21 mouse cellular contexts compared by ENCODE assay signal in genomic region chr15:31185506-31185905, GRCm38 (mm10). TPM values are rescaled to one million over a fixed set of nuclear protein-coding genes. Genes with fewer than 3 reads are reported as not detected.
DNase-seq lines count a peak whose midpoint lies in the region; ATAC-seq and TF ChIP-seq lines count a peak whose summit lies in the region.
"Had no signal": no experiment of that assay in that cellular context is flagged by ENCODE, and none has a peak within 500 bp of the region (broad histone marks: within the 10 kb centered on the region; RNA-seq: fewer than 3 reads in every experiment).

No protein-coding gene starts in this region.

- TF ChIP-seq POLR2A in embryonic fibroblast, embryonic 13.5 days (IDR thresholded peaks at IDR 0.05; ENCODE audit: low read depth, low read length): no peak

- no peak overlapping the region for H3K4me3 ChIP-seq in intestine, embryonic 14.5 days (ENCODE audit: low read depth, low read length)
- no peak overlapping the region for H3K4me3 ChIP-seq in intestine, postnatal 0 days (ENCODE audit: low read depth, low read length)
- no peak overlapping the region for H3K4me3 ChIP-seq in embryonic fibroblast, embryonic 13.5 days (ENCODE audit: insufficient read depth, low read length)
- H3K4me3 ChIP-seq: embryonic facial prominence, embryonic 13.5 days; forebrain, embryonic 13.5 days; heart, embryonic 13.5 days; hindbrain, embryonic 15.5 days had no signal

- DNase-seq in intestine, embryonic 14.5 days (ENCODE audit: low spot score): no peak
- DNase-seq in urinary bladder, postnatal 14 days (ENCODE audit: low spot score): peak; percentile 74
- DNase-seq in urinary bladder, adult 2 months (ENCODE audit: low spot score): no peak
- DNase-seq in NIH3T3 (ENCODE audit: low read depth): peak; percentile 22
- no peak for DNase-seq in layer of hippocampus, adult 9-11 months
- DNase-seq: adrenal gland, postnatal 14 days; B cell, adult 2 months; cerebellum, adult 11-12 months; cerebellum, adult 9-10 months; forebrain, postnatal 0 days; gastrocnemius, postnatal 14 days; heart, postnatal 36 days had no signal

- no peaks in the 10 kb centered on the region for H3K36me3 ChIP-seq in intestine, embryonic 14.5 days (ENCODE audit: control insufficient read depth, insufficient read depth, low read length)
- no peaks in the 10 kb centered on the region for H3K36me3 ChIP-seq in intestine, postnatal 0 days (ENCODE audit: control insufficient read depth, insufficient read depth)
- H3K36me3 ChIP-seq: embryonic facial prominence, embryonic 13.5 days; G1E; heart, embryonic 13.5 days; hindbrain, embryonic 15.5 days had no signal

- no peak for TF ChIP-seq CTCF in intestine, postnatal 0 days (IDR thresholded peaks at IDR 0.05; ENCODE audit: low read depth)
- no peak for TF ChIP-seq CTCF in embryonic fibroblast, embryonic 13.5 days (IDR thresholded peaks at IDR 0.05; ENCODE audit: borderline replicate concordance, insufficient read depth, low read length)

- H3K9ac ChIP-seq in intestine, embryonic 14.5 days (ENCODE audit: low read length): no peak overlapping the region
- no peak overlapping the region for H3K9ac ChIP-seq in intestine, postnatal 0 days (ENCODE audit: low read depth, low read length)
- H3K9ac ChIP-seq: embryonic facial prominence, embryonic 13.5 days; forebrain, embryonic 13.5 days; forebrain, postnatal 0 days; heart, embryonic 13.5 days; hindbrain, embryonic 15.5 days had no signal

- no peaks in the 10 kb centered on the region for H3K9me3 ChIP-seq in intestine, embryonic 14.5 days (ENCODE audit: control insufficient read depth, low read length)
- H3K9me3 ChIP-seq in intestine, postnatal 0 days (ENCODE audit: control insufficient read depth): no peaks in the 10 kb centered on the region
- H3K9me3 ChIP-seq: embryonic facial prominence, embryonic 13.5 days; forebrain, embryonic 13.5 days; G1E; heart, embryonic 13.5 days; hindbrain, embryonic 15.5 days had no signal

- H3K27me3 ChIP-seq in intestine, embryonic 14.5 days (replicated peaks; ENCODE audit: control insufficient read depth, insufficient read depth, low read length): no peaks in the 10 kb centered on the region
- no peaks in the 10 kb centered on the region for H3K27me3 ChIP-seq in intestine, postnatal 0 days (replicated peaks; ENCODE audit: control insufficient read depth, insufficient read depth, low read length)
- H3K27me3 ChIP-seq: embryonic facial prominence, embryonic 13.5 days; forebrain, embryonic 13.5 days; heart, embryonic 13.5 days; hindbrain, embryonic 15.5 days had no signal

- H3K4me2 ChIP-seq in intestine, embryonic 14.5 days (ENCODE audit: low read length): no peak overlapping the region
- no peak overlapping the region for H3K4me2 ChIP-seq in intestine, postnatal 0 days (replicated peaks; ENCODE audit: low read depth)
- H3K4me2 ChIP-seq: embryonic facial prominence, embryonic 13.5 days; forebrain, embryonic 13.5 days; heart, embryonic 13.5 days; hindbrain, embryonic 15.5 days had no signal

- 0 out of 2 replicates have a peak overlapping the region, but pooled peaks have one; percentile 38 for H3K27ac ChIP-seq in intestine, embryonic 14.5 days (ENCODE audit: low read depth)
- H3K27ac ChIP-seq in intestine, postnatal 0 days (ENCODE audit: low read depth, low read length): no peak overlapping the region
- H3K27ac ChIP-seq in embryonic fibroblast, embryonic 13.5 days (ENCODE audit: insufficient read depth, low read length): peak overlapping the region; percentile 99
- H3K27ac ChIP-seq: embryonic facial prominence, embryonic 13.5 days; forebrain, embryonic 13.5 days; heart, embryonic 13.5 days; hindbrain, embryonic 15.5 days had no signal

- no peak for ATAC-seq in intestine, embryonic 14.5 days (replicated peaks; ENCODE audit: low FRiP score, low TSS enrichment, low read depth)
- ATAC-seq in intestine, postnatal 0 days: no peak
- ATAC-seq: CD4-positive, CD25-positive, alpha-beta regulatory T cell, adult 4 months; forebrain, embryonic 13.5 days; forebrain, postnatal 0 days; inflammation-experienced regulatory T-cells, adult 6 months had no signal

- no peaks in the 10 kb centered on the region for H3K4me1 ChIP-seq in intestine, embryonic 14.5 days (replicated peaks; ENCODE audit: control insufficient read depth, insufficient read depth, low read length)
- H3K4me1 ChIP-seq in intestine, postnatal 0 days (replicated peaks; ENCODE audit: control insufficient read depth, insufficient read depth, low read length): no peaks in the 10 kb centered on the region
- H3K4me1 ChIP-seq in embryonic fibroblast, embryonic 13.5 days (ENCODE audit: control insufficient read depth, insufficient read depth, low read length): peaks cover 28% of the 10 kb centered on the region
- H3K4me1 ChIP-seq: embryonic facial prominence, embryonic 13.5 days; forebrain, embryonic 13.5 days; heart, embryonic 13.5 days; hindbrain, embryonic 15.5 days had no signal

- WGBS in intestine, embryonic 14.5 days: 71% methylated on average over 5 of the region's 5 CpGs
- 64% methylated on average over 5 of the region's 5 CpGs for WGBS in intestine, postnatal 0 days

RNA-seq across cellular contexts. Expression of gene Dap, which starts 38.6 kb away (rescaled TPM):
- 83.6 and 96.5 TPM in 2 replicates for polyA plus RNA-seq in intestine, embryonic 14.5 days (2014; fragmentation: Nextera tagmentation; extraction: Ambion mirVana)
- polyA plus RNA-seq in intestine, postnatal 0 days (2015; fragmentation: Nextera tagmentation; extraction: Ambion mirVana): 124 and 130 TPM in 2 replicates
- 210 and 243 TPM in 2 replicates for polyA plus RNA-seq in urinary bladder, adult 2 months (2012; rRNA removed)
- polyA plus RNA-seq in embryonic fibroblast, embryonic 13.5 days (2011; ENCODE audit: insufficient read length, low read depth, missing spikeins): 214 and 257 TPM in 2 replicates

Comparison
In these comparisons a context has a peak if more than half of its experiments do, and no peak if none do; other contexts are left out.
1. DNase-seq: peak in urinary bladder, postnatal 14 days (single experiment) and NIH3T3 (single experiment); none in intestine, embryonic 14.5 days (single experiment), urinary bladder, adult 2 months (single experiment) and layer of hippocampus, adult 9-11 months (single experiment).